Mouse (Mus musculus) limb, embryonic 11.5 days (tissue): ENCODE data around the gene Cnih3. TPM values are rescaled to one million over a fixed set of nuclear protein-coding genes. Genes with fewer than 3 reads are reported as not detected.
A peak's percentile ranks its signal among the peaks of the same experiment; 100 is the strongest.

Experiments
- ATAC-seq: fragments of 200-750 bp; cut with Nextera tagmentation; 2 replicates; pipeline ENCODE4 v1.8.0; 2017; ENCODE audit warnings: low read depth; ENCODE audit not compliant: insufficient number of reproducible peaks, low FRiP score, low TSS enrichment
- DNase-seq: peaks from one replicate; pipeline ENCODE4 v3.0.0-alpha.2; 2015; ENCODE audit warnings: low spot score
- H3K27ac ChIP-seq: fragments of 300-500 bp; sonication (generic); replicated peaks from 2 replicates; pipeline ENCODE4 v1.5.1; 2014; ENCODE audit warnings: low read depth, mild to moderate bottlenecking, low read length
- H3K27me3 ChIP-seq: fragments of 300-500 bp; sonication (generic); 2 replicates; pipeline ENCODE4 v1.6.1; 2014; ENCODE audit warnings: mild to moderate bottlenecking, low read length, mixed read lengths; ENCODE audit not compliant: control insufficient read depth, insufficient read depth
- H3K36me3 ChIP-seq: fragments of 300-500 bp; sonication (generic); 2 replicates; pipeline ENCODE4 v1.6.1; 2014; ENCODE audit warnings: mild to moderate bottlenecking, low read length, moderate library complexity, mixed read lengths; ENCODE audit not compliant: control insufficient read depth, insufficient read depth
- H3K4me1 ChIP-seq: fragments of 300-500 bp; sonication (generic); 2 replicates; pipeline ENCODE4 v1.6.1; 2014; ENCODE audit warnings: low read length, mixed read lengths; ENCODE audit not compliant: control insufficient read depth, insufficient read depth
- H3K4me2 ChIP-seq: fragments of 300-500 bp; sonication (generic); 2 replicates; pipeline ENCODE4 v1.6.1; 2014; ENCODE audit warnings: low read depth, mild to moderate bottlenecking, moderate library complexity; ENCODE audit not compliant: severe bottlenecking
- H3K4me3 ChIP-seq: fragments of 300-500 bp; sonication (generic); 2 replicates; pipeline ENCODE4 v1.5.1; 2014; ENCODE audit warnings: low read depth, low read length
- H3K9ac ChIP-seq: fragments of 300-500 bp; sonication (generic); 2 replicates; pipeline ENCODE4 v1.6.1; 2014; ENCODE audit warnings: mild to moderate bottlenecking, low read length
- H3K9me3 ChIP-seq: fragments of 300-500 bp; sonication (generic); 2 replicates; pipeline ENCODE4 v1.6.1; 2016; ENCODE audit warnings: low read length; ENCODE audit not compliant: control insufficient read depth
- WGBS: fragments of 180-500 bp; shearing (Covaris S2); extraction: QIAGEN DNeasy Blood & Tissue Kit; methylation state at CpG from one replicate; pipeline ENCODE4 v1.1.7; 2014; 5-methylcytosine and 5-hydroxymethylcytosine counted together
- polyA plus RNA-seq: library from polyadenylated mRNA; unstranded; fragments of >200 nt; fragmentation: Nextera tagmentation; extraction: Ambion mirVana; gene quantifications from 2 replicates; pipeline ENCODE4 v1.2.1, GENCODE M21; 2014

Gene Cnih3
- polyA plus RNA-seq, 1 experiment from 2014 or later: not detected

DNA sequence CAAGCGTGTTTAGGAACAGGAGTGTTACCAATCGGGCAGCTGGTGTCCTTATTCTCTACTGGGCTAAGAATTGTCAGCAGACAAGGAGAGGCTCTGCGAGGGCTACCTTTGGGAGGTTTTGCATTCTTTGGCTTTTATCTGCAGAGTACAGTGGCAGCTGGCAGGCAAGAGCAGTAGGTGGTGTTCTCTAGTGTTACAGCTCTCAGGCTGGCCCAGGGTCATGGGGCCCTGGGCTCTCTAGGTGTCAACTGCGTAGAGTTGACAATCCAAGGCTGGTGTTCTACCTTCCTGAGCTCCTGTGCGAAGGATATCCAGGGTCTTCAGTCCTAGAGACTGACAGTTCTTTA, 17.4 kb upstream of the Cnih3 start:
- H3K4me3 ChIP-seq: no peak overlapping the region
- H3K4me2 ChIP-seq: no peak overlapping the region
- H3K27me3 ChIP-seq: no peaks in the 10 kb centered on the region
- no peak for DNase-seq
- no peaks in the 10 kb centered on the region for H3K36me3 ChIP-seq
- H3K27ac ChIP-seq: no peak overlapping the region
- H3K4me1 ChIP-seq: no peaks in the 10 kb centered on the region
- no peaks in the 10 kb centered on the region for H3K9me3 ChIP-seq
- WGBS: 87% methylated on average over 5 of the region's 5 CpGs
- H3K9ac ChIP-seq: no peak overlapping the region
- ATAC-seq: no peak

DNA sequence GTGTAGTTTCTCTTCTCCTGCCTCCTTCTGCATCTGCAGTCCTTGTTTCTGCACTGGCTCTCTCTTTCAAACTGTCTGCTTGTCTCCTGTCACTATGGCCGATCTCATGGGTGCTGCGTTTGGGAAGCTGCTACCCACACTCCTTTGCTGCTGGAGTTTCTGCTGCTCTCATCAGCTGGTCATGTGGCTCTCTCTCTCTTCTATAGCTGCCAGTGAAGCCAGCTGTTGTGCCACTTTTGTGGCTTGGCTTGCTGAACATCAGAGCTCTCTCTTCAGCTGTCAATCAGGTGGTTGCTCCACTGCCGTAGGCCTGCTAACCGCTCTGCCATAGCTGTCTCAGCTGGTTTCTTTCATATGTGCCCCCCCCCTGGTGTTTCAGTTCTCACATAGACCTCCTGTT, 17.0 kb upstream of the Cnih3 start:
- WGBS: 85% methylated on average over 4 of the region's 4 CpGs
- H3K27ac ChIP-seq: no peak overlapping the region

DNA sequence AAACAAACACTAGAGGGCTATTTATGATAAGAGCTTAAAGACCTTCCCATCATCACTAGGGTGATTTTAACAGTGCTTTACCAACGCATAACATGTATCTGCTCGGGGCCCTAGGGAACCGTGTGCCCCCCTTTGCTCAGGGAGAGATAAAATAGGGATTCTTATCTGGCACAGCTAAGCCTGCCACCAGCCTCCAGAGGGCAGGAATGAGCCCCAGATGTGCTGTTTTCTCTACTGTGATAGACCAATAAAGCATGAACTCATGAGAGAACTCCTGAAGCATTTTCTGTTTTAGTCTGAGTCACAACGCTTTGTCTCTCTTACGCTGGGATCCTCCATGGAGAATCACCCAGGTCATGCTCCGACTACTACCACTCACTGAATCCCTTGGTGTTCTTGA, 15.6 kb upstream of the Cnih3 start:
- DNase-seq (no peak), ATAC-seq (no peak)
- Histone ChIP-seq H3K4me2 (no peak overlapping the region), H3K36me3 (no peaks in the 10 kb centered on the region), H3K27ac (no peak overlapping the region), H3K9me3 (no peaks in the 10 kb centered on the region), H3K4me1 (no peaks in the 10 kb centered on the region), H3K4me3 (no peak overlapping the region), H3K9ac (no peak overlapping the region), H3K27me3 (no peaks in the 10 kb centered on the region)
- WGBS: 95% methylated on average over 6 of the region's 6 CpGs

More for the DNA sequence above, 17.0 kb upstream of the Cnih3 start:
- no peaks in the 10 kb centered on the region for H3K9me3 ChIP-seq
- no peak overlapping the region for H3K9ac ChIP-seq
- H3K4me3 ChIP-seq: no peak overlapping the region
- no peaks in the 10 kb centered on the region for H3K4me1 ChIP-seq
- H3K4me2 ChIP-seq: no peak overlapping the region
- ATAC-seq: no peak
- no peaks in the 10 kb centered on the region for H3K36me3 ChIP-seq
- DNase-seq: no peak
- no peaks in the 10 kb centered on the region for H3K27me3 ChIP-seq

DNA sequence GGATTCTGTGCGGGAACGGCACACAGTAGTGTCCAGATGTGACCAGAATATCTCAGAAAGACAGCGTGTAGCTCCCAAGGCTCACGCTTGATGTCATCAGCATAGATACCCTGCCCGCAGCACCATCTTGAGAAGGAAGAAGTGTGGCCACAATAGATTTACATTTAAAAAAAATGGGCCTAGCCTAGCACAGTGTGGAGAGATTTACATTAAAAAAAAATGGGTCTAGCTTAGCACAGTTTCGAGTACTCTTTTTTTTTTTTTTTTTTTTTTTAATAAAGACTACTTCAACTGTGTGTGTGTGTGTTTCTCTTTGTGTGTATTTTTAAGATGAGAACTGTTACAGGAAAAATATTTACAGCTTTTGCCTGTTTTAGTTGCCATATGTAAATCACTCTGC, 13.3 kb upstream of the Cnih3 start:
- 92% methylated on average over 6 of the region's 6 CpGs for WGBS
- H3K27ac ChIP-seq: no peak overlapping the region
- ATAC-seq (no peak), DNase-seq (no peak)
- no peak overlapping the region for H3K4me2 ChIP-seq
- no peaks in the 10 kb centered on the region for H3K27me3 ChIP-seq
- no peak overlapping the region for H3K4me3 ChIP-seq
- H3K4me1 ChIP-seq: no peaks in the 10 kb centered on the region
- no peaks in the 10 kb centered on the region for H3K36me3 ChIP-seq
- no peak overlapping the region for H3K9ac ChIP-seq
- no peaks in the 10 kb centered on the region for H3K9me3 ChIP-seq

DNA sequence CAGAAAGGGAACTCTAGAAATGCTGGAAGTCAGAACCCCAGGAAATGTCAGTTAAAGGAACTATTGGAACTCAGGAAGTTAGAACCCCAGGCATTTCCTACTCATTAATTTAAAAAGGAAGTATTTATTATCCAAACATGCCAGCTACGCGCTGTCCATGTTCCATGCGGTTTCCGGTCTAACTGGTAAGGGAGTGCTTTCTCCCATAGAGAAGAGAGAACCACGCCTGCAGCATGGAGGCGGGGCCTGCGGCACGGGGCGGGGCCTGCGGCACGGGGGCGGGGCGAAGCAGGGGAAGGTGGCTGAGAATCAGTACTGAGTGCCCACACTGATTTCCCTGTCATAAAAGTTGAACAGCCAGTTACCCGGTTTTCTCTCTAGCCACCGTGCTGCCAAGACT, 6.9 kb upstream of the Cnih3 start:
- no peak; the same call in 1 of the 2 replicates for ATAC-seq
- H3K27ac ChIP-seq: no peak overlapping the region
- no peak overlapping the region for H3K4me3 ChIP-seq
- peak; percentile 46 for DNase-seq
- H3K36me3 ChIP-seq: no peaks in the 10 kb centered on the region
- no peaks in the 10 kb centered on the region for H3K4me1 ChIP-seq
- whole genome bisulfite sequencing: 21% methylated on average over 15 of the region's 15 CpGs
- no peaks in the 10 kb centered on the region for H3K9me3 ChIP-seq
- no peaks in the 10 kb centered on the region for H3K27me3 ChIP-seq
- no peak overlapping the region for H3K9ac ChIP-seq
- H3K4me2 ChIP-seq: no peak overlapping the region

DNA sequence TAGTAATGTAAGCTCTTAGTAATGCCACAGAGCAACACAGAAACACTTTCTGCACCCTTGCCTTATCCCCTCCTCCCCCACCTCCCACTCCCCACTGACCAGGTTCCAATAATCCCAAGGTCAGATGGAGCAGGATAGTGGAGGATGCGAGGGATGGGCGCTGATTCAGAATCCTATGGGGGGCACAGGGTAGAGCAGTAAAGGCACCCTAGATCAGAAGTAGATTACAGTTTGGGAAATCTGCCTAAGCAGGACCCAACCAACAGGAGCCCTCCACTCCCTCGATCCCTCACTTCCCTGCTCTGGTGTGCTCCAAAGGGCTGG, 423 bp upstream of the Cnih3 start:
- ATAC-seq: no peak
- Histone ChIP-seq H3K4me3 (peak overlapping the region; percentile 35), H3K27ac (no peak overlapping the region), H3K36me3 (no peaks in the 10 kb centered on the region), H3K9me3 (no peaks in the 10 kb centered on the region), H3K27me3 (peaks cover 39% of the 10 kb centered on the region), H3K9ac (peak overlapping the region; percentile 52; the same call in 1 of the 2 replicates), H3K4me2 (peak overlapping the region; percentile 97), H3K4me1 (peaks cover 7% of the 10 kb centered on the region)
- DNase-seq: no peak
- 7% methylated on average over 3 of the region's 3 CpGs for WGBS

DNA sequence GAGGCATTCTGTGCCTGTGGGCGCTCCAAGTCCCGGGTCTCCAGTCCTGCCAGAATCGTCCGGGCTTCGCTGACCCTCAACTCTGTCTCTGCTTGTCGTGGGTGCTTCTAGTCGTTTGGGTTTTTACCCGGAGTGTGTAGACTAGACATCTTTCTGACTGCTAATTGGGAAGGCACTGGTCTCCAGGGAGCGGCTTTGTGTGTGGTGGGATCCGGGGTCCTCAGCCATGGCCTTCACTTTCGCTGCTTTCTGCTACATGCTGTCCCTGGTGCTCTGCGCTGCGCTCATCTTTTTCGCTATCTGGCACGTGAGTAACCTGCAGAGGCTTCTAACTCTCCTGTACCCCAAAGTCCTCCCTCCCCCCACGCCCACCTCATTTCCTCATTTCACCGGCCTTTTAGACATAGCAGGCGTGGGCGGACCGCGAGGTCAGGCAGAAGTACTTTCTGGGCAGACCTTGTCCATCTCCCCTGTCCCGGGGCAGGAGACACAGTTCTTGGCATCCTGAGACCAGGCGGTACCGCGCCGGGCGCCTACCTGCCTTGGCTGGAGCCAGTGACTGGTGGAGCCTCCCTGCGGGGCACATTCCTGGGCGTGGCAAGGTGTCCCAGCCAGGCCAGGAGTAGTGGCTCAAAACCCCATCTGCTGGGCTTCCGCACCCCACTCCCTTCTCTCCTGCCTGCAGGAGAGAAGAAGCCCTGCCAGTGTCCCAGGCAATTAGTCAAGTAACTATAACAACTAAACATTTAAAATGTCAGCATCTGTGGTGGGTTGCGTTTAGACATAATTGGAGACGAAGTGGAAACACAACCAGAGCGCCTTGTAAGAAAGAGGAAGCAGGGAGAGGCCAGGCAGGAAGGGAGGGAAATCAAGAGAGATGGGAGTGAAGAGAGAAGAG, 1.0 kb downstream of the Cnih3 start:
- DNase-seq: peak; percentile 56
- H3K36me3 ChIP-seq: no peaks in the 10 kb centered on the region
- no peak overlapping the region for H3K27ac ChIP-seq
- H3K4me1 ChIP-seq: peaks cover 7% of the 10 kb centered on the region
- ATAC-seq: no peak
- no peak overlapping the region for H3K9ac ChIP-seq
- peak overlapping the region; percentile 35 for H3K4me3 ChIP-seq
- 2% methylated on average over 33 of the region's 33 CpGs for WGBS
- H3K9me3 ChIP-seq: no peaks in the 10 kb centered on the region
- peak overlapping the region; percentile 97 for H3K4me2 ChIP-seq
- peaks cover 39% of the 10 kb centered on the region for H3K27me3 ChIP-seq

DNA sequence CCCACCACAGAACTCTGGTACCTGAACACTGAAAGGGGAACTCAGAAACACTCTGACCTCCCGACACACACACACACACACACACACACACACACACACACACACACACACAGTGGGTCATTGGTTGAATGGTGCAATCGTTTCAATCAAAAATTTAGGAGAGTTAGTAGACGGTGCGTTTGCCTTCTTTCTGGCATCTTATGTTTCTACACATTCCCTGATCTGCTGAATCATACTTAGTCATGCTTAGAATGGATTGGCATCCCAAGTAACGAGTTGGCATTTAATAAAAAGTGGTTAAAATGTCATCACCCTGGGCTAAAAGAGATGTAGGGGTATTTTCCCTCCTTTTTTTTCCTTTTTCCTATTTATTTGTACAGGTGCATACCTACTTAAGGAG, 3.3 kb downstream of the Cnih3 start:
- no peak overlapping the region for H3K4me3 ChIP-seq
- no peak overlapping the region for H3K4me2 ChIP-seq
- H3K4me1 ChIP-seq: peaks cover 7% of the 10 kb centered on the region
- 85% methylated on average over 5 of the region's 5 CpGs for WGBS
- peaks cover 39% of the 10 kb centered on the region for H3K27me3 ChIP-seq
- no peak overlapping the region for H3K27ac ChIP-seq
- H3K36me3 ChIP-seq: no peaks in the 10 kb centered on the region
- H3K9me3 ChIP-seq: no peaks in the 10 kb centered on the region
- DNase-seq (no peak), ATAC-seq (no peak)
- no peak overlapping the region for H3K9ac ChIP-seq

DNA sequence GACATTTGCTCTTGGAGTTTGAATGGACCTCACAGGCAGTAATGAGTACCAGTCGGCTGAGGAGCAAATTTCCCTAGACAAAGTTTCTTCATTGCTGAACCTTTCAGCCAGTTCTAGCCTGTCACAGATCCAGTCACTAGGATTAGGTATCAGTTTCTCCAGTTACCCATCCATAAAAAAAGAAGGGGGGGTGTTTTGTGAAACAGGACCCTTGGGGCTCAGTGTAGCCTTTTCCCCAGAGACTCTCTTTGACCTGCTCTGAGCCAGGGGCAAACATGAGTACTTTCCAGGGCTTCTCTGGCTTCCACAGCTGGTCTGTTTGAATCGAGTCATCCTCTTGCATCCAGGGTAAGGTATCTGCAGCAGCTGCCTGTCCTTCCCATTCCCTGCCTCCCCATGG, 5.4 kb downstream of the Cnih3 start:
- H3K9me3 ChIP-seq: no peaks in the 10 kb centered on the region
- H3K4me3 ChIP-seq: no peak overlapping the region
- peaks cover 7% of the 10 kb centered on the region for H3K4me1 ChIP-seq
- H3K36me3 ChIP-seq: no peaks in the 10 kb centered on the region
- H3K27ac ChIP-seq: no peak overlapping the region
- WGBS: 44% methylated on average over 2 of the region's 2 CpGs
- no peak for ATAC-seq
- DNase-seq: no peak
- H3K9ac ChIP-seq: no peak overlapping the region
- H3K4me2 ChIP-seq: no peak overlapping the region
- H3K27me3 ChIP-seq: peaks cover 20% of the 10 kb centered on the region
